In genomic region chr2:26932473-26933303, GRCm38 (mm10) we compare ENCODE assay signal across 7 mouse cellular contexts. TPM values are rescaled to one million over a fixed set of nuclear protein-coding genes. Genes with fewer than 3 reads are reported as not detected.
DNase-seq lines count a peak whose midpoint lies in the region; ATAC-seq and TF ChIP-seq lines count a peak whose summit lies in the region.

No protein-coding gene starts in this region.

- H3K4me2 ChIP-seq in limb, embryonic 13.5 days (replicated peaks) = peak overlapping the region; percentile 82

- intact Hi-C loops in heart, postnatal 10 days (cut with DNase I) = loop anchor here (2.0 to 5.0 kb wide), 3 partner anchors 22 to 75 kb away; partner anchors contain the start of genes Cacfd1, Med22 and Rpl7a

- H3K36me3 ChIP-seq in C2C12 (ENCODE audit: control insufficient read depth, insufficient read depth) = peaks cover 42% of the 10 kb centered on the region
- peaks cover 41% of the 10 kb centered on the region for H3K36me3 ChIP-seq in limb, embryonic 13.5 days

- peak; percentile 34 for DNase-seq in 3T3-L1 (ENCODE audit: low read depth, low spot score)
- peak; percentile 70 for DNase-seq in cerebellum, postnatal 10 days
- DNase-seq in heart, postnatal 10 days = peak; percentile 54 to 58
- peak; percentile 55 for DNase-seq in naive thymus-derived CD4-positive, alpha-beta T cell, adult 2 months (ENCODE audit: low read depth)
- no peak for DNase-seq in left cerebral cortex, adult 18-20 months (ENCODE audit: low spot score in 2 of 2)

- H3K4me3 ChIP-seq in C2C12 (ENCODE audit: insufficient read depth, poor library complexity, severe bottlenecking) = peak overlapping the region; percentile 92
- peak overlapping the region; percentile 97 for H3K4me3 ChIP-seq in limb, embryonic 13.5 days

- H3K9ac ChIP-seq in limb, embryonic 13.5 days = peak overlapping the region; percentile 100

- ATAC-seq in limb, embryonic 13.5 days (ENCODE audit: low FRiP score, low read depth) = peak; percentile 58

- H3K27ac ChIP-seq in limb, embryonic 13.5 days = peak overlapping the region; percentile 91

- peaks cover 51% of the 10 kb centered on the region for H3K79me3 ChIP-seq in C2C12 (ENCODE audit: low read depth)

- WGBS in limb, embryonic 13.5 days = 1% methylated on average over 49 of the region's 49 CpGs

- H3K79me2 ChIP-seq in C2C12 (ENCODE audit: control insufficient read depth, insufficient read depth) = peaks cover 54% of the 10 kb centered on the region

- no peaks in the 10 kb centered on the region for H3K27me3 ChIP-seq in C2C12 (ENCODE audit: control insufficient read depth, insufficient read depth, insufficient read length)
- no peaks in the 10 kb centered on the region for H3K27me3 ChIP-seq in limb, embryonic 13.5 days

- TF ChIP-seq CTCF in C2C12 (IDR thresholded peaks at IDR 0.05; ENCODE audit: control insufficient read depth, insufficient read depth, insufficient read length) = no peak

- H3K4me1 ChIP-seq in limb, embryonic 13.5 days = peaks cover 41% of the 10 kb centered on the region

- no peaks in the 10 kb centered on the region for H3K9me3 ChIP-seq in limb, embryonic 13.5 days

- peak overlapping the region; percentile 89 for H3ac ChIP-seq in C2C12 (ENCODE audit: control insufficient read depth, insufficient read length, low read depth)

TF ChIP-seq in C2C12, 6 proteins besides CTCF, POLR2A, EP300 and RAD21:
- TF ChIP-seq MYOG (IDR thresholded peaks at IDR 0.05; ENCODE audit: control insufficient read depth, extremely low read depth, insufficient read length) (no peak), FOSL1 (IDR thresholded peaks at IDR 0.05; ENCODE audit: insufficient read depth, low read length, poor library complexity, severe bottlenecking) (no peak), CEBPB (IDR thresholded peaks at IDR 0.05; ENCODE audit: low read depth) (no peak), MAX (IDR thresholded peaks at IDR 0.05) (no peak), USF1 (IDR thresholded peaks at IDR 0.05; ENCODE audit: low read depth) (no peak)
TF ChIP-seq in C2C12: peak in this region for 0.

RNA-seq across cellular contexts. Expression of gene Surf4, which starts 1.0 kb away (rescaled TPM):
- polyA plus RNA-seq in C2C12 (2012; fragmentation: generic; extraction: Trizol) = 165 TPM
- total RNA-seq in heart, postnatal 10 days (2021) = 100 to 1,000 TPM; 103 TPM
- 254 and 280 TPM in 2 replicates for polyA plus RNA-seq in limb, embryonic 13.5 days (2015; fragmentation: Nextera tagmentation; extraction: Ambion mirVana)
- 10 to 100 TPM; 44.9 to 52.7 TPM for total RNA-seq in left cerebral cortex, adult 18-20 months (2021)

RNA-seq across cellular contexts. Expression of gene Stkld1, which starts 1.2 kb away (rescaled TPM):
- polyA plus RNA-seq in C2C12 (2012; fragmentation: generic; extraction: Trizol) = not detected
- under 1 TPM in 1 of 2 experiments, not detected in 1; 0.31 TPM for total RNA-seq in heart, postnatal 10 days (2021)
- not detected in 2 replicates for polyA plus RNA-seq in limb, embryonic 13.5 days (2015; fragmentation: Nextera tagmentation; extraction: Ambion mirVana)
- total RNA-seq in left cerebral cortex, adult 18-20 months (2021) = not detected

RNA-seq across cellular contexts. Expression of gene Surf1, which starts 16.4 kb away (rescaled TPM):
- 40.8 TPM for polyA plus RNA-seq in C2C12 (2012; fragmentation: generic; extraction: Trizol)
- total RNA-seq in heart, postnatal 10 days (2021) = 10 to 100 TPM; 48.0 to 54.1 TPM
- polyA plus RNA-seq in limb, embryonic 13.5 days (2015; fragmentation: Nextera tagmentation; extraction: Ambion mirVana) = 58.1 and 58.7 TPM in 2 replicates
- total RNA-seq in left cerebral cortex, adult 18-20 months (2021) = 100 to 1,000 TPM; 106 to 118 TPM

RNA-seq across cellular contexts. Expression of gene Surf2, which starts 16.5 kb away (rescaled TPM):
- polyA plus RNA-seq in C2C12 (2012; fragmentation: generic; extraction: Trizol) = 42.6 TPM
- total RNA-seq in heart, postnatal 10 days (2021) = 10 to 100 TPM; 15.9 TPM
- polyA plus RNA-seq in limb, embryonic 13.5 days (2015; fragmentation: Nextera tagmentation; extraction: Ambion mirVana) = 42.0 and 48.8 TPM in 2 replicates
- total RNA-seq in left cerebral cortex, adult 18-20 months (2021) = 10 to 100 TPM; 35.3 to 39.9 TPM

RNA-seq across cellular contexts. Expression of gene Rpl7a, which starts 22.1 kb away (rescaled TPM):
- polyA plus RNA-seq in C2C12 (2012; fragmentation: generic; extraction: Trizol) = 3,080 TPM
- total RNA-seq in heart, postnatal 10 days (2021) = 100 to 1,000 TPM; 364 to 371 TPM
- 647 and 667 TPM in 2 replicates for polyA plus RNA-seq in limb, embryonic 13.5 days (2015; fragmentation: Nextera tagmentation; extraction: Ambion mirVana)
- 100 to 1,000 TPM; 228 to 233 TPM for total RNA-seq in left cerebral cortex, adult 18-20 months (2021)

Comparison
In these comparisons a context has a peak if more than half of its experiments do, and no peak if none do; other contexts are left out.
1. DNase-seq: peak in 3T3-L1 (single experiment), cerebellum, postnatal 10 days (2 of 2), heart, postnatal 10 days (2 of 2) and naive thymus-derived CD4-positive, alpha-beta T cell, adult 2 months (single experiment); none in left cerebral cortex, adult 18-20 months (0 of 2).